Mouse (Mus musculus) CH12.LX (cell line): ENCODE data around the gene Fabp3. TPM values are rescaled to one million over a fixed set of nuclear protein-coding genes. Genes with fewer than 3 reads are reported as not detected.

ENCODE experiments used
- DNase-seq: peaks from one replicate; pipeline ENCODE4 v3.0.0-alpha.2; 2013; ENCODE audit errors: extremely low read depth
- H3K27ac ChIP-seq: 2 replicates; pipeline ENCODE4 v1.5.1; 2012; ENCODE audit warnings: low read depth, mild to moderate bottlenecking, control low read depth, moderate library complexity; ENCODE audit not compliant: insufficient read depth
- H3K27me3 ChIP-seq: replicated peaks from 2 replicates; pipeline ENCODE3; 2012; ENCODE audit warnings: inconsistent platforms
- H3K36me3 ChIP-seq, 2 experiments: replicated peaks in 1 of 2; 2 replicates each; pipeline versions ENCODE3 to v1.6.1; 2012; ENCODE audit warnings: inconsistent platforms in 1 of 2, low read length in 1 of 2, mild to moderate bottlenecking in 1 of 2, mixed read lengths in 1 of 2, moderate library complexity in 1 of 2; ENCODE audit not compliant: control insufficient read depth in 1 of 2, insufficient read depth in 1 of 2
- H3K4me1 ChIP-seq, 2 experiments: 2 replicates each; pipeline ENCODE4 v1.6.1; 2012; ENCODE audit warnings: inconsistent platforms in 1 of 2, moderate library complexity in 1 of 2; ENCODE audit not compliant: insufficient read depth in 2 of 2, control insufficient read depth in 1 of 2
- H3K4me2 ChIP-seq: 2 replicates; pipeline ENCODE4 v1.6.1; 2012; ENCODE audit warnings: low read depth, mild to moderate bottlenecking, control low read depth; ENCODE audit not compliant: poor library complexity, insufficient read depth, severe bottlenecking
- H3K4me3 ChIP-seq, 3 experiments: fragments of 150-350 bp in 1 of 3; sonication (generic) in 1 of 3; replicated peaks in 1 of 3; 2 replicates each; pipeline versions ENCODE3 to v1.5.1; 2011 to 2012; ENCODE audit warnings: low read depth in 2 of 3, low read length in 2 of 3, mild to moderate bottlenecking in 2 of 3, moderate library complexity in 2 of 3, control low read depth in 1 of 3, improper control_type of control experiment in 1 of 3, inconsistent platforms in 1 of 3, mixed read lengths in 1 of 3; ENCODE audit not compliant: poor library complexity in 1 of 3
- H3K79me2 ChIP-seq: replicated peaks from 2 replicates; pipeline ENCODE4 v1.6.1; 2012; ENCODE audit warnings: mild to moderate bottlenecking, moderate library complexity; ENCODE audit not compliant: control insufficient read depth, poor library complexity, insufficient read depth, severe bottlenecking; ENCODE audit errors: extremely low read depth
- H3K9ac ChIP-seq: 2 replicates; pipeline ENCODE4 v1.6.1; 2012; ENCODE audit warnings: low read depth, mild to moderate bottlenecking, control low read depth, moderate library complexity; ENCODE audit not compliant: insufficient read depth
- H3K9me3 ChIP-seq: replicated peaks from 2 replicates; pipeline ENCODE3; 2012; ENCODE audit warnings: low read length, inconsistent platforms, mixed read lengths
- CHD1 ChIP-seq: IDR thresholded peaks from 2 replicates; pipeline ENCODE4 v1.6.1; 2012; ENCODE audit warnings: low read depth, low read length, improper control_type of control experiment, inconsistent platforms
- CHD2 ChIP-seq: IDR thresholded peaks from 2 replicates; pipeline ENCODE4 v1.6.1; 2011; ENCODE audit warnings: low read length, improper control_type of control experiment
- CTCF ChIP-seq, 2 experiments: IDR thresholded peaks in 1 of 2; conservative IDR thresholded peaks in 1 of 2; 2 replicates each; pipeline ENCODE4 v1.5.1; 2011 to 2012; ENCODE audit warnings: low read depth in 2 of 2, low read length in 2 of 2, improper control_type of control experiment in 1 of 2, inconsistent platforms in 1 of 2, mild to moderate bottlenecking in 1 of 2, moderate library complexity in 1 of 2
- ELF1 ChIP-seq: IDR thresholded peaks from 2 replicates; pipeline ENCODE4 v1.6.1; 2014; ENCODE audit warnings: low read depth, mild to moderate bottlenecking, inconsistent platforms, low read length, improper control_type of control experiment
- ETS1 ChIP-seq: conservative IDR thresholded peaks from 2 replicates; pipeline ENCODE4 v1.6.1; 2012; ENCODE audit warnings: low read depth, mild to moderate bottlenecking, inconsistent platforms, low read length, improper control_type of control experiment, moderate library complexity
- IRF4 ChIP-seq: IDR thresholded peaks from 2 replicates; pipeline ENCODE4 v1.6.1; 2014; ENCODE audit warnings: low read depth, mild to moderate bottlenecking, inconsistent platforms, low read length, improper control_type of control experiment
- JUND ChIP-seq: conservative IDR thresholded peaks from 2 replicates; pipeline ENCODE4 v1.6.1; 2011; ENCODE audit warnings: low read depth, low read length, improper control_type of control experiment
- MAFK ChIP-seq: IDR thresholded peaks from 2 replicates; pipeline ENCODE4 v1.6.1; 2011; ENCODE audit warnings: low read length, improper control_type of control experiment; ENCODE audit not compliant: insufficient replicate concordance
- MAX ChIP-seq: IDR thresholded peaks from 2 replicates; pipeline ENCODE4 v1.6.1; 2011; ENCODE audit warnings: low read length, improper control_type of control experiment
- MEF2A ChIP-seq: IDR thresholded peaks from 2 replicates; pipeline ENCODE4 v1.6.1; 2014; ENCODE audit warnings: low read depth, mild to moderate bottlenecking, inconsistent platforms, low read length, improper control_type of control experiment, borderline replicate concordance
- MXI1 ChIP-seq: IDR thresholded peaks from 2 replicates; pipeline ENCODE4 v1.6.1; 2011; ENCODE audit warnings: mild to moderate bottlenecking, low read depth, low read length, improper control_type of control experiment
- NELFE ChIP-seq: IDR thresholded peaks from 2 replicates; pipeline ENCODE4 v1.6.1; 2011; ENCODE audit warnings: low read depth, low read length, improper control_type of control experiment
- PAX5 ChIP-seq: IDR thresholded peaks from 2 replicates; pipeline ENCODE4 v1.6.1; 2012; ENCODE audit warnings: low read length, inconsistent platforms, mixed read lengths
- RAD21 ChIP-seq: IDR thresholded peaks from 2 replicates; pipeline ENCODE4 v1.6.1; 2011; ENCODE audit warnings: low read depth, mild to moderate bottlenecking, low read length, improper control_type of control experiment, moderate library complexity
- RCOR1 ChIP-seq: conservative IDR thresholded peaks from 2 replicates; pipeline ENCODE4 v1.6.1; 2012; ENCODE audit warnings: low read depth, mild to moderate bottlenecking, inconsistent platforms, low read length, improper control_type of control experiment
- SIN3A ChIP-seq: IDR thresholded peaks from 2 replicates; pipeline ENCODE4 v1.6.1; 2012; ENCODE audit warnings: low read length, improper control_type of control experiment, inconsistent platforms
- SMC3 ChIP-seq: IDR thresholded peaks from 2 replicates; pipeline ENCODE4 v1.6.1; 2011; ENCODE audit warnings: low read depth, low read length, improper control_type of control experiment
- TBP ChIP-seq: conservative IDR thresholded peaks from 2 replicates; pipeline ENCODE4 v1.6.1; 2011; ENCODE audit warnings: low read depth, low read length, improper control_type of control experiment
- USF1 ChIP-seq: IDR thresholded peaks from 2 replicates; pipeline ENCODE4 v1.6.1; 2014; ENCODE audit warnings: low read depth, mild to moderate bottlenecking, inconsistent platforms, low read length, improper control_type of control experiment
- ZMIZ1 ChIP-seq: IDR thresholded peaks from 2 replicates; pipeline ENCODE4 v1.6.1; 2012; ENCODE audit warnings: low read depth, mild to moderate bottlenecking, inconsistent platforms, low read length, improper control_type of control experiment
- dilution Hi-C: fragments of 300-500 bp; cut with MboI; formaldehyde crosslinking; loops from 2 replicates; pipeline ENCODE4 v1.14.3; 2020; ENCODE audit warnings: low sequenced_read_pairs; ENCODE audit not compliant: extremely low pct_unique_long_range_greater_than_20kb, extremely low pct_ligation_motif_present
- in situ Hi-C: fragments of 300-500 bp; cut with MboI; formaldehyde crosslinking; loops from 3 replicates; pipeline ENCODE4 v1.14.3; 2019; ENCODE audit warnings: low sequenced_read_pairs, low pct_ligation_motif_present, low pct_unique_long_range_greater_than_20kb, mixed read lengths
- polyA plus RNA-seq: library from polyadenylated mRNA; unstranded; fragments of >175 nt; gene quantifications from 2 replicates; pipeline ENCODE4 v1.2.1, GENCODE M21; 2012; ENCODE audit warnings: low read depth; ENCODE audit not compliant: insufficient read length
- total RNA-seq, 2 experiments: library from RNA; depleted of rRNA; stranded (reverse); fragments of 300-350 nt in 1 of 2; fragments of >200 nt in 1 of 2; gene quantifications; 2 replicates each; pipeline ENCODE4 v1.2.3; 2012 to 2014

Fabp3 gene
- total and polyA plus RNA-seq, 3 experiments = not detected

DNA sequence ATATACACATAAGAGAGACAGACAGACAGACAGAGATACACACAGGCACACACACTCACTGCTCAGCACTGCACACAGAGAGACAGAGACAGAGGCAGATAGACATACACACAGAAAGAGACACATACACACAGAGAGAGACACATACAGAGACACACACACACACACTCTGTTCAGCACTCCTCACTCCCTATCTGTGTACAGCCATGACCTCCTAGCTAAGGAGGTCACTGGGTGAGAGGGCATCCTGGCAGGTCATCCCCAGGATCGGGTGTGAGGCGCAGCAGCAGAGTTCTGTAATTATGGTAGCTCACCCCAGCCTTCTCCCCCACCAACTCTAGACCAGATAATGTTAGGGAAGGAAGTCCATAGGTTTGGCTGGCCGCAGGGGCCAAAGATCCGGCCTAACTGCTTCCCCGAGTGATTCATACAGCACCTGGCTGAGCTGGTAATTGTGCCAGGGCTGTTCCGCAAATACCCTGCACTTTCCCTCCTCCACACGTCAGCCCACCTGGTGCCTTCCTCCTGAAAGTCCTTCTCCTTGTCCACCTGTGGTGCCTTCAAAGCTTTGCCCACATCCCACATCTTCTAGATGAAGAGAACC is 31.7 kb upstream of the Fabp3 start:
- peaks cover 86% of the 10 kb centered on the region for H3K27me3 ChIP-seq
- DNase-seq = no peak
- no peaks in the 10 kb centered on the region for H3K9me3 ChIP-seq
- H3K36me3 ChIP-seq = no peaks in the 10 kb centered on the region
- H3K4me3 ChIP-seq = no peak overlapping the region
- H3K79me2 ChIP-seq = no peaks in the 10 kb centered on the region
- H3K4me1 ChIP-seq = no peaks in the 10 kb centered on the region
- dilution Hi-C loops = no loop called here
- H3K4me2 ChIP-seq = no peak overlapping the region
- in situ Hi-C loops = no loop called here
- TF ChIP-seq MAX = no peak
- H3K27ac ChIP-seq = no peak overlapping the region
- no peak overlapping the region for H3K9ac ChIP-seq

DNA sequence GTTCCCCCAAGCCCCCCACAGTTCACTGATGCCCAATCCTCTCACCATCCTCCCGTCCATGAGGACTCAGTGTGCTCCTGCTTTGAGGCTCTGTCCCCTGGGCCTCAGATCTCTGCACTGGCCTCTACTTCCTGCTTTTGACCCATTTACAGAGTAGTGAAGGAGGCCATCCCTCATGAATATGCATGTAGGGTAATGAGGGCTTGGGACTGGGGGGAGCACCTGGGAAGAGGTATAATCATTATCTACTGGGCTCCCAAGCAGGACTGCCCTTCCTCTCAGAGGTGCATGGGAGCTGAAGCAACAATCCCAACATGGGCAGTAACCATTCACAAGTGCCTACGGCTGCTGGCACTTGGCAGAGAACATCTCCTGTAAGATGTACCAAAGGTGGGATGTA is 29.3 kb upstream of the Fabp3 start, which contains the start of gene Serinc2:
TSS of gene Serinc2 (minus strand) at position 101 of the 400 bp plus-strand sequence.
- TF ChIP-seq MXI1 = no peak
- no peak for TF ChIP-seq MEF2A
- no peak for TF ChIP-seq JUND
- TF ChIP-seq CHD1 = no peak
- TF ChIP-seq PAX5 = no peak
- no peak for TF ChIP-seq MAX
- TF ChIP-seq MAFK = no peak
- TF ChIP-seq RAD21 = no peak
- TF ChIP-seq SMC3 = no peak
- TF ChIP-seq TBP = no peak
- TF ChIP-seq USF1 = no peak
- no peak for TF ChIP-seq ELF1
- TF ChIP-seq ETS1 = no peak
- dilution Hi-C loops = no loop called here
- Histone ChIP-seq H3K9me3 (no peaks in the 10 kb centered on the region), H3K9ac (no peak within 1 kb of the TSS), H3K79me2 (no peaks in the 10 kb centered on the region), H3K4me3 (no peak within 1 kb of the TSS), H3K4me1 (no peaks in the 10 kb centered on the region), H3K27me3 (peaks cover 86% of the 10 kb centered on the region), H3K27ac (no peak within 1 kb of the TSS), H3K4me2 (no peak within 1 kb of the TSS), H3K36me3 (no peaks in the 10 kb centered on the region)
- in situ Hi-C loops = no loop called here
- DNase-seq = no peak

DNA sequence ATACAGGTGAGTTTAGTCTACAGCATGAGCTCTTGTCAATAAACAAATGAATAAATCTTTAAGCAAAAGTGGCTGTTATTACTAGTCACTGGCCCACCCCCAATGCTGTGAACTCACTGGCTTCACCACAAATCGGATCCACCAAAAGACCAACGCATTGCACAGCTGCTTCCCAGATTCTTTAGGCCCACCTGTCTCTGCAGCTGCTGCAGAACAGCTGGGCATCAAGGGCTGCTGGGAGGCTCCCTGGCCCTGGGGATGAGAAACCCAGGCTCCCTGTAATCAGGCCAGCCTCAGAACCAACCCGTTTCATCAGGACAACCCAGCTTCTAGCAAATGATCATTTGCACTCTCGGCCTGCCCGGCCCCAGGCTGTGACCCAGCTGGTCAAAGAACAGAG is 25.5 kb upstream of the Fabp3 start:
- Histone ChIP-seq H3K4me2 (no peak overlapping the region), H3K4me1 (no peaks in the 10 kb centered on the region), H3K9ac (no peak overlapping the region), H3K79me2 (no peaks in the 10 kb centered on the region), H3K27me3 (peaks cover 83% of the 10 kb centered on the region), H3K9me3 (no peaks in the 10 kb centered on the region), H3K4me3 (no peak overlapping the region), H3K36me3 (no peaks in the 10 kb centered on the region), H3K27ac (no peak overlapping the region)
- in situ Hi-C loops = no loop called here
- DNase-seq = no peak
- no peak for TF ChIP-seq SIN3A
- no peak for TF ChIP-seq USF1
- TF ChIP-seq ETS1 = no peak
- no peak for TF ChIP-seq ZMIZ1
- no peak for TF ChIP-seq RCOR1
- TF ChIP-seq CHD2 = no peak
- TF ChIP-seq CTCF (conservative IDR thresholded peaks at IDR 0.05 in 1 of 2, IDR thresholded peaks at IDR 0.05 in 1 of 2; ENCODE audit: low read depth in 2 of 2, low read length in 2 of 2) = no peak
- no peak for TF ChIP-seq NELFE
- no peak for TF ChIP-seq ELF1
- no peak for TF ChIP-seq IRF4
- no peak for TF ChIP-seq PAX5
- TF ChIP-seq MXI1 = no peak
- dilution Hi-C loops = no loop called here
